14 mouse cellular contexts compared by ENCODE assay signal in genomic region chr10:25386868-25387267, GRCm38 (mm10). TPM values are rescaled to one million over a fixed set of nuclear protein-coding genes. Genes with fewer than 3 reads are reported as not detected.
A peak's percentile ranks its signal among the peaks of the same experiment; 100 is the strongest.
DNase-seq lines count a peak whose midpoint lies in the region; ATAC-seq and TF ChIP-seq lines count a peak whose summit lies in the region.
"Had no signal": no experiment of that assay in that cellular context is flagged by ENCODE, and none has a peak within 500 bp of the region (broad histone marks: within the 10 kb centered on the region; RNA-seq: fewer than 3 reads in every experiment).

No protein-coding gene starts in this region.

- no peak for ATAC-seq in heart, embryonic 13.5 days (ENCODE audit: extremely low read depth, insufficient number of reproducible peaks, low FRiP score, low TSS enrichment)
- no peak for ATAC-seq in hindbrain, postnatal 0 days
- ATAC-seq: forebrain, embryonic 14.5 days; intestine, embryonic 16.5 days; liver, postnatal 0 days had no signal

- H3K9ac ChIP-seq in heart, embryonic 13.5 days: 0 out of 2 replicates have a peak overlapping the region, but pooled peaks have one; percentile 21
- no peak overlapping the region for H3K9ac ChIP-seq in hindbrain, postnatal 0 days (replicated peaks; ENCODE audit: low read length)
- H3K9ac ChIP-seq: liver, postnatal 0 days had no signal

- no peaks in the 10 kb centered on the region for H3K9me3 ChIP-seq in heart, embryonic 13.5 days
- no peaks in the 10 kb centered on the region for H3K9me3 ChIP-seq in limb, embryonic 10.5 days (replicated peaks)
- H3K9me3 ChIP-seq in hindbrain, postnatal 0 days (ENCODE audit: low read length): no peaks in the 10 kb centered on the region

- TF ChIP-seq POLR2A in kidney, adult 2 months (IDR thresholded peaks at IDR 0.05; ENCODE audit: low read depth, low read length): no peak

- 0 out of 2 replicates have a peak overlapping the region, but pooled peaks have one; percentile 49 for H3K27ac ChIP-seq in kidney, adult 2 months (ENCODE audit: insufficient read depth, low read depth, low read length)
- H3K27ac ChIP-seq in heart, embryonic 13.5 days (replicated peaks): peak overlapping the region; percentile 67
- peak overlapping the region; percentile 85 for H3K27ac ChIP-seq in limb, embryonic 10.5 days
- no peak overlapping the region for H3K27ac ChIP-seq in hindbrain, postnatal 0 days

- no peaks in the 10 kb centered on the region; the same call in 1 of the 2 replicates for H3K4me1 ChIP-seq in kidney, adult 2 months (ENCODE audit: control insufficient read depth, insufficient read depth, low read length)
- H3K4me1 ChIP-seq in heart, embryonic 13.5 days: peaks cover 63% of the 10 kb centered on the region
- peaks cover 61% of the 10 kb centered on the region for H3K4me1 ChIP-seq in limb, embryonic 10.5 days
- H3K4me1 ChIP-seq in hindbrain, postnatal 0 days (ENCODE audit: insufficient read depth, low read length): 0 out of 2 replicates have a peak, but pooled peaks cover 8% of the 10 kb centered on the region

- no peaks in the 10 kb centered on the region for H3K27me3 ChIP-seq in kidney, adult 2 months (replicated peaks; ENCODE audit: control insufficient read depth, insufficient read depth, low read length)
- H3K27me3 ChIP-seq in heart, embryonic 13.5 days (replicated peaks): no peaks in the 10 kb centered on the region
- H3K27me3 ChIP-seq in limb, embryonic 10.5 days (ENCODE audit: low read depth, poor library complexity, severe bottlenecking): no peaks in the 10 kb centered on the region
- no peaks in the 10 kb centered on the region for H3K27me3 ChIP-seq in hindbrain, postnatal 0 days (ENCODE audit: insufficient read depth, low read length)
- H3K27me3 ChIP-seq: CH12.LX had no signal

- H3K4me2 ChIP-seq in heart, embryonic 13.5 days: peak overlapping the region; percentile 19; the same call in 1 of the 2 replicates
- no peak overlapping the region for H3K4me2 ChIP-seq in hindbrain, postnatal 0 days (ENCODE audit: low read depth, low read length)

- peak; percentile 51 for DNase-seq in kidney, adult 2 months
- DNase-seq in kidney, adult 18-20 months: no peak
- DNase-seq in limb, embryonic 10.5 days (ENCODE audit: low spot score): no peak
- DNase-seq in lung, postnatal 36 days: peak; percentile 70
- no peak for DNase-seq in frontal cortex, postnatal 36 days (ENCODE audit: low spot score in 2 of 2)
- no peak for DNase-seq in urinary bladder, postnatal 10 days (ENCODE audit: low spot score)
- no peak for DNase-seq in hindbrain, postnatal 0 days (ENCODE audit: low spot score)
- DNase-seq: cerebellum, adult 18-20 months; embryo, embryonic 11 days; liver, postnatal 0 days had no signal

- 63% methylated on average over 4 of the region's 4 CpGs for WGBS in kidney, adult 2 months
- WGBS in heart, embryonic 13.5 days: 41% methylated on average over 4 of the region's 4 CpGs
- 56% methylated on average over 4 of the region's 4 CpGs for WGBS in limb, embryonic 10.5 days
- 76% methylated on average over 4 of the region's 4 CpGs for WGBS in hindbrain, postnatal 0 days

- no peak for TF ChIP-seq CTCF in kidney, adult 2 months (conservative IDR thresholded peaks at IDR 0.05; ENCODE audit: insufficient read depth, insufficient read length, low read depth, low read length)
- no peak for TF ChIP-seq CTCF in hindbrain, postnatal 0 days (IDR thresholded peaks at IDR 0.05; ENCODE audit: low read depth)

- H3K4me3 ChIP-seq in kidney, adult 2 months (ENCODE audit: insufficient read depth, low read depth, low read length): no peak overlapping the region
- H3K4me3 ChIP-seq in heart, embryonic 13.5 days: no peak overlapping the region
- no peak overlapping the region for H3K4me3 ChIP-seq in limb, embryonic 10.5 days
- H3K4me3 ChIP-seq in hindbrain, postnatal 0 days (ENCODE audit: low read length): no peak overlapping the region

- no peaks in the 10 kb centered on the region for H3K36me3 ChIP-seq in kidney, adult 2 months (ENCODE audit: control insufficient read depth, insufficient read depth, low read length)
- H3K36me3 ChIP-seq in heart, embryonic 13.5 days: peaks cover 5% of the 10 kb centered on the region; the same call in 1 of the 2 replicates
- H3K36me3 ChIP-seq in limb, embryonic 10.5 days: no peaks in the 10 kb centered on the region
- H3K36me3 ChIP-seq in hindbrain, postnatal 0 days (ENCODE audit: insufficient read depth, low read length): no peaks in the 10 kb centered on the region

RNA-seq across cellular contexts. Expression of gene Epb41l2, which starts 27.3 kb away (rescaled TPM):
- polyA plus RNA-seq in kidney, adult 2 months (2012; rRNA removed): 22.9 and 28.8 TPM in 2 replicates
- polyA plus RNA-seq in heart, embryonic 13.5 days (2015; fragmentation: Nextera tagmentation; extraction: Ambion mirVana): 42.9 and 45.8 TPM in 2 replicates
- polyA plus RNA-seq in limb, embryonic 10.5 days (2016; fragmentation: Nextera tagmentation; extraction: Ambion mirVana): 54.0 and 79.4 TPM in 2 replicates
- 35.2 and 49.6 TPM in 2 replicates for total RNA-seq in hindbrain, postnatal 0 days (2014; rRNA removed)
- 26.0 and 30.2 TPM in 2 replicates for polyA plus RNA-seq in hindbrain, postnatal 0 days (2015; fragmentation: Nextera tagmentation; extraction: Ambion mirVana)

Comparison
In these comparisons a context has a peak if more than half of its experiments do, and no peak if none do; other contexts are left out.
1. DNase-seq: peak in kidney, adult 2 months (single experiment) and lung, postnatal 36 days (single experiment); none in kidney, adult 18-20 months (single experiment), limb, embryonic 10.5 days (single experiment), frontal cortex, postnatal 36 days (0 of 2), urinary bladder, postnatal 10 days (single experiment) and hindbrain, postnatal 0 days (single experiment).